Mouse (Mus musculus): Measurements from ENCODE around the gene Ephb2.

The Ephb2 gene

GRCm38 (mm10) chr4:136836387-136836931, 671 bp upstream of the Ephb2 start:
- DNase-seq (ENCODE audit: low spot score in 2 of 2), result peak in 1 of 2 experiments; percentile 13

GRCm38 (mm10) chr4:136834815-136835620, 770 bp downstream of the Ephb2 start:
- DNase-seq (ENCODE audit: low spot score in 2 of 2), result peak in 1 of 2 experiments; percentile 32

- no peak for DNase-seq (ENCODE audit: low spot score in 2 of 2)
Observed at GRCm38 (mm10) chr4:136834439-136834814, 1.4 kb downstream of the Ephb2 start.

GRCm38 (mm10) chr4:136833619-136834351, 2.0 kb downstream of the Ephb2 start:
- DNase-seq (ENCODE audit: low spot score in 2 of 2), result no peak

GRCm38 (mm10) chr4:136832559-136833232, 3.1 kb downstream of the Ephb2 start:
- DNase-seq (ENCODE audit: low spot score in 2 of 2), result no peak

GRCm38 (mm10) chr4:136830272-136830823, 5.4 kb downstream of the Ephb2 start:
- DNase-seq (ENCODE audit: low spot score in 2 of 2), result no peak

GRCm38 (mm10) chr4:136829837-136830236, 6.0 kb downstream of the Ephb2 start:
- DNase-seq (ENCODE audit: low spot score in 2 of 2), result peak in 1 of 2 experiments; percentile 18

- no peak for DNase-seq (ENCODE audit: low spot score in 2 of 2)
Observed at GRCm38 (mm10) chr4:136828664-136829569, 6.9 kb downstream of the Ephb2 start.

GRCm38 (mm10) chr4:136824935-136825552, 10.7 kb downstream of the Ephb2 start:
- DNase-seq (ENCODE audit: low spot score in 2 of 2), result no peak

GRCm38 (mm10) chr4:136820069-136820522, 15.7 kb downstream of the Ephb2 start:
- DNase-seq (ENCODE audit: low spot score in 2 of 2), result no peak

GRCm38 (mm10) chr4:136816701-136817100, 19.1 kb downstream of the Ephb2 start:
- DNase-seq (ENCODE audit: low spot score in 2 of 2), result no peak

- DNase-seq (ENCODE audit: low spot score in 2 of 2), result no peak
Observed at GRCm38 (mm10) chr4:136815364-136815763, 20.4 kb downstream of the Ephb2 start.

GRCm38 (mm10) chr4:136812543-136812942, 23.2 kb downstream of the Ephb2 start:
- DNase-seq (ENCODE audit: low spot score in 2 of 2), result no peak

GRCm38 (mm10) chr4:136811596-136811995, 24.2 kb downstream of the Ephb2 start:
- no peak for DNase-seq (ENCODE audit: low spot score in 2 of 2)

GRCm38 (mm10) chr4:136808478-136808877, 27.3 kb downstream of the Ephb2 start:
- no peak for DNase-seq (ENCODE audit: low spot score in 2 of 2)

GRCm38 (mm10) chr4:136807448-136808009, 28.3 kb downstream of the Ephb2 start:
- DNase-seq (ENCODE audit: low spot score in 2 of 2), result no peak

GRCm38 (mm10) chr4:136806254-136806653, 29.5 kb downstream of the Ephb2 start:
- DNase-seq (ENCODE audit: low spot score in 2 of 2), result no peak

GRCm38 (mm10) chr4:136804343-136804742, 31.4 kb downstream of the Ephb2 start:
- no peak for DNase-seq (ENCODE audit: low spot score in 2 of 2)

GRCm38 (mm10) chr4:136802446-136802845, 33.3 kb downstream of the Ephb2 start:
- peak; percentile 35 to 69 for DNase-seq (ENCODE audit: low spot score in 2 of 2)

- DNase-seq (ENCODE audit: low spot score in 2 of 2), result no peak
Observed at GRCm38 (mm10) chr4:136801944-136802343, 33.8 kb downstream of the Ephb2 start.

All from urinary bladder, adult 18-20 months (tissue).